Mouse (Mus musculus) layer of hippocampus, postnatal 14 days (tissue): ENCODE measurements around the gene B4galt7. TPM values are rescaled to one million over a fixed set of nuclear protein-coding genes. Genes with fewer than 3 reads are reported as not detected.
"Not testable (repeated sequence)": the region's sequence is repeated elsewhere in the genome, so short reads cannot be mapped to it uniquely, and the experiment has no call there.

ENCODE experiments used
- DNase-seq, 2 experiments: peaks; one replicate each; pipeline ENCODE4 v3.0.0; 2021 to 2022; ENCODE audit warnings: low spot score in 2 of 2, mixed read lengths in 1 of 2
- long read RNA-seq, 2 experiments: library from polyadenylated mRNA; stranded (forward); transcript quantifications; one replicate each; pipeline ENCODE4 v2.0.0; 2021
- total RNA-seq, 2 experiments: library from RNA; stranded (reverse); gene quantifications; 2 replicates each; pipeline ENCODE4 v1.2.3; 2021

B4galt7 gene
- 10 to 100 TPM; 22.5 to 22.8 TPM for total RNA-seq
- long read RNA-seq, experiment 1, transcript B4galt7-201 (6 exons, 2,130 nt): major isoform, 21 of 33 reads
- long read RNA-seq, experiment 1, partial matches to known transcripts: 4 of 33 reads
- long read RNA-seq, experiment 1, other reads (novel, unspliced or antisense): 7 of 33 reads
- long read RNA-seq, experiment 2, transcript B4galt7-201 (6 exons, 2,130 nt): major isoform, 32 of 48 reads
- long read RNA-seq, experiment 2, partial matches to known transcripts: 4 of 48 reads
- long read RNA-seq, experiment 2, other reads (novel, unspliced or antisense): 10 of 48 reads

DNA sequence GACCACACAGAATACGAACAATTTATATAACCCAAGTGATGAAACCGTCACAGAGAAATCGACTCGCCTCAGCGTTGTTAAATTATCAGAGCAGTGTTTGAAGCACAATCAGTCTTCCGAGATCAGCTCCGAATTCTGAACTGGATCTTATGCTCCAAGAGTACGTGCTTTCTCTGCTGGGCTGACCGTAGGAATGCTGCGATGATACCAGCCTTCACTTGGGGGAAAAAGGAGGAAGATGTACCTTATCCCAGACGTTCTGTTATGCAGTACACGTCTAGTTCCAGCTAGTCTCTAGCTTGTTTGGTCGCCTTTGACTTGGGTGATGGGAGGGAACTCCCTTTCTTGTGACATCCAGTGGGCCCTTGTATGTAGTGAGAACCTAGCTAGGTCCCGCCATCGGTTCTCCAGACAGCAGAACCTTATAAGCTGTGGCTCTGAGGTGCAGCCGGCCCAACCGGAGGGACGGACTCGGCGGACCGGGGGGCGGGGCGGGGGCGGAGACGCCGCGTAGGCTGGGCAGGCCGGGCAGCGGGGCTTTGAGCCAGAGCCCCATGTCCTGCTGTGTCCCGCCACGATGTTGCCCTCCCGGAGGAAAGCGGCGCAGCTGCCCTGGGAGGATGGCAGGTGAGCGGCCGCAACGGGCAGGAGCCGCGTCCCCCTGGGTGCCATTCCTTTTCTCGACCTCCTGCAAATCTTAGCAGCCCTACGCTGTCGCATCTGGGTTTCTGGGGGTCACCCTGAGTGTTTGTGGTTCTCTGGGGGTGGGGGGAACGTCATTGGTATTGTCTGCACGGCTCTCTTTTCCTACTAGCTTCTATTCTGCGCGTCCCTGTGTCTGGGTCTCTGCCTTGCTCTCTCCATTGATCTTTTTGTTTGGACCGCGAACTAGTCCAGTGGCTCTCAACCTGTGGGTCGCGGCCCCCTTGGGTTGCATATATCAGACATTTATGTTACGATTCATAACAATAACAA lies at the start of gene B4galt7:
Gene B4galt7 (plus strand): TSS at position 331 of the 975 bp plus-strand sequence.
- peak; percentile 80 to 81 for DNase-seq

DNA sequence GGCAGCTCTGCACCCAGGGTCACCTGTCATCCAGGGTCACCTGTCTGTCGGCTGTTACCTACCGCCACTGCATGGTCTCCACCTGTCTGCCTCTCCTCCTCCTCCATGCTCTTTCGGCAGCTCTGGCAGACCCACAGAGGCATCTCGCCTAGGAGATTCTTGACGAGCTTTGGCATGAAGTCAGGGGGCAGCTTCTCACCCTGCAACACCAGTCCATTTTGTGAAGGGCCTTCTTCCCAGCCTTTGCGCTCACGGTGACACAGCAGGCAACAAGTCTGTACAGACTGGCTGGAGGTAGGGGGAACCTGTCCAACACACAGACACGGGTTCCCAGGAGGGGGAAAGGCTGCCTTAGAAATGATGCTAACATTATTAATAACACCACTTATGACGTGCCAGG lies 43.8 kb upstream of the B4galt7 start:
- DNase-seq: no peak

DNA sequence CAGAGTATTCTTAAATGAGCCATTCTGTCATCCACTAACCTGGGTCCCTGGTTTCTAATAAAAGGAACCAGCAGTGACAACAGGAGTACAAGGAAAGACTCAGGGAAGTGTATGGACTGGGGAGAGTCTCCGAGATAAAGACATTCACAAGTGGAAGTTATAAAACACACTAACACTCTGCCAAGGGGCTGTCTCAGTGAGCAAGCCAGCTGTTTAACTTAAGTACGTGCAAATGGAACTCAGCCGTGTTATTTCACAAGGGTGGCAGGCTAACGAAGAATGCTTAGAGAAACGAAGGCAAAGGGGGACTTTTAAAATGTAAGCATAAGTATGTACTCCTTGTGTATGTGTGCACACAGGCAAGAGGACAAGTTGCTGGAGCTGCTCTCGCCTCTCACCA lies 42.2 kb upstream of the B4galt7 start:
- no peak for DNase-seq

DNA sequence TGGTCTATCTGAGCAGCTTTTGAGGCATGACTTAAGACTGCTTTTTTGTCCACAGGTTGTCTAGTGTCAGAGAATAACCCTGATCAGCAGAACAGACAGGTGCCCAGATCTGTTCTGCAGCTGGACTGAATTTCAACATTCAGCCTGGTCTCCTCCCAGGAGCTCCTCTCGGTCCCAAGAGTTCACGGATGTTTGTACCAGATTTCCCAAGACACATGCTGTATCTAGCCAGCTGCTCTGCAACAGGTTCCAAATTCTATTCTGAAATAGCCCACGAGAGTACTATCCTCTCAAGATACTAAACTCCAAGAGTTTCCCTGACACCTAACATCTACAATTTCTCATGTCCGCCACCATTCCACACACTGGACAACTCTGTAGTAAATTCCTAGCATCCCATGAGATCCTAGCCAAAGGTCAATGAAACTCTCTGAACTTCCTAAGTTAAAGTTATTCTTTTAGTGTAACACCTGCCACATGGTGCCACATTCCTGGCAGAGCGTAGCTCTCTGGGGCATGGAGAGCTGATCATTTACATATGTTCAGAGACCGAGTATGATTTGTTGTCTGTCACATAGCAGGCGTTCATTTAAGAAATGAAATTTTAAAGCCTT lies 36.3 kb upstream of the B4galt7 start:
- DNase-seq: no peak

DNA sequence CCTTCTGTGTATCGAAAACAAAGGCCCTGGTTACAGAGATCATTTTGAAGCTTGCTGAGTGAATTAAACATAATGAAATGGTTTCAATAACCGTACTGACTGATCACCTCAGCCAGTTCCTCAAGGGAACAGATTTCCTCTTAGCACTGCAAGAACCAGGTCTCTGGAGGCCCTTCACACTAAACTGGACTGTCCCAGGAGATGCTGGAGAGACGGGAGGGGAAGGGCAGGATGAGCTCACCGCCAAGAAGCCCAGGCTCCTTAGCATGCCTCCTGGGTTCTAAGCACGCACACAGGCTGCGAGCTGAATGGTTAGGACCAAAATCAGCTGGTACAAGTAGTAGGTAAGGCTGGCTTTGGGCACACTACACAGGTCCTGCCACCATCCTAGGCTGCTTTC lies 32.7 kb upstream of the B4galt7 start:
- no peak for DNase-seq

DNA sequence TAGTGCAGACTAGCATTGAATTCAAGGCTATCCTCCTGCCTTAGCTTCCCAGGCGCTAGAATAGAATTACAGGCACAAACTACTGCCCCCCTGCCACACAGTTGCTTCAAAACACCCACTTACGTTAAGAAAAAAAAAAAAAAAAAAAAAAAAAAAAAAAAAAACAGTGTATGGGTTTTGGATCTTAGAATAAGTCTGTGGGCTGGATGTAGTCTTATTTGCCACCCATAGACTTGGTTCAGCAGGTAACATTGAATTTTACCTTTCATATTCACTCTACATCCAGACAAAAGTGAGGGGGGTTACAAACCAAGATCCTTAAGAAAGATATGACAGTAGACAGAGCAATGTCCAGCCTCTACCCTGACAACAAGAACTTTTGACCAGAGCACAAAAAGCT lies 31.7 kb upstream of the B4galt7 start:
- no peak for DNase-seq

DNA sequence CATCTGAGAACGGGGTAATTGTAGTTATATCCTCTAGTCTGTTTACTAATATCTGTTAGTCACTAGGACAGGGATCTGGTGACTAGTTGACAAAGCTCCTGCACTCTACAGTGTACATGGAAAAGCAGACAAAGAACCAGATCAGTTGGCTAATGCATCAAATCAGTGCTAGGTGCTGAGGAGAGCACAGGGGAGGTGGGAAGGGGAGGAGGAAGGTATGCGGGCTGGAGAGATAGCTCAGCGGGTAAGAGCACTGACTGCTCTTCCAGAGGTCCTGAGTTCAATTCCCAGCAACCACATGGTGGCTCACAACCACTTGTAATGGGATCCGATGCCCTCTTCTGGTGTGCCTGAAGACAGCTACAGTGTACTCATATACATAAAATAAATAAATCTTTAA lies 31.2 kb upstream of the B4galt7 start:
- not testable (repeated sequence) for DNase-seq

DNA sequence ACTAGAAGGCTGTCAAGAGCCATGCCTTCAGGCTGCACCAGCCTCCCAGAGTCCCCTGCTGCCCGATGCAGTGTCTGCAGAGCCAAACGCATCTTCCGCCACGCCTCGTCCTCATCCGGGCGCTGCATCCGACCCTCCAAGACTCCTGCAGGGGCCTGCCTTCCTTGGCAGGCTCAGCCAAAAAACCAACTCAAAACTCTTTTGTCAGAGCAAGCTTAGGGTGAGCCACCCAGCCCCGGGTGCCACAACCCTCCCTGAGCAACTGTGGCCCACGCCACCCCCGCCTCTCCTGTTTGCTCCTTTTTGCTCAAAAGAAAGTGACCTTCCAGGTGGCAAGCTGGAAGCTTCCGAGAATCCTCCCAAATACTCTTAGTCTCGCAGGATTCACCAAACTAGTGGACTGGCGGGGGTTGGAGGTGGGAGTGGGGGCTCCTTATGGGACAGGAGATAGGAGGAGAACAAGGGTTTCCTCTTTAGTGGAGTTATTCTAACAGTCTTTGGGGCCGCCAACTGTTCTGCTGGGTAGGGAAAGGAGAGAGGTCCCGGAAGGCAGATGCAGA lies 29.9 kb upstream of the B4galt7 start:
- peak in 1 of 2 experiments; percentile 9 for DNase-seq

DNA sequence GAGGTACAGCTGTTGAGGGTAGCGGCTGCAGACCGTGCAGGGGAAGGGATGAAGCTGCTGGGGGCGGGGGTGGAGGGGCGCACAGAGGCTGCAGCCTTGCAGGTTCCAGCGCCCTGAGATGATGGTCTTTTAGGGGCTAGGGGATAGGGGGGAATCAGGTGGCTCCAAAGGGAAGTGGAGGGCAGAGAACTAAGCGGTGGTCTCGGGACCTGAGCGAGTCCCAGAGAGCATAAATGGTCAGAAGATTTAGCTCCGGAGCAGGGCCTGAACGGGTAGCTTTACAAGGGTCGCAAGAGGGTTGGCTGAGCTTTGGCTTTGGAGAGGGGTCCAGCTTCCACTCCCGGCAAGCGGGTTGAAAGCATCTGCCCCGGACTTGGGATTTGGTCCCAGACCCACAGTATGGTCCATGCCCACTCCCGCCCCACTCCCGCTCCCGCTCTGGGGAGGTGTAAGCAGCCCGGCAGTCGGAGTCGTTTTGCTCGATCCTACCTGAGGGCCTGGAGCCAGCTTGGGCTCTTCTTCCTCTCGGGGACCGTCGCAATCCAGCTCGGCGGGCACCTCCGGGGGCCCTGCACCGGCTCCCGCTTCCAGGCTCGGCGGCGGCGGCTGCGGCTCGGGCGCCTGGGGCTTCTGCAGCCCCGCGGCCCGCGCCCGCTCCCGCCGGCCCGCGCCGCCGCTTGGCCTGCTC lies 29.3 kb upstream of the B4galt7 start:
- peak in 1 of 2 experiments; percentile 37 for DNase-seq

DNA sequence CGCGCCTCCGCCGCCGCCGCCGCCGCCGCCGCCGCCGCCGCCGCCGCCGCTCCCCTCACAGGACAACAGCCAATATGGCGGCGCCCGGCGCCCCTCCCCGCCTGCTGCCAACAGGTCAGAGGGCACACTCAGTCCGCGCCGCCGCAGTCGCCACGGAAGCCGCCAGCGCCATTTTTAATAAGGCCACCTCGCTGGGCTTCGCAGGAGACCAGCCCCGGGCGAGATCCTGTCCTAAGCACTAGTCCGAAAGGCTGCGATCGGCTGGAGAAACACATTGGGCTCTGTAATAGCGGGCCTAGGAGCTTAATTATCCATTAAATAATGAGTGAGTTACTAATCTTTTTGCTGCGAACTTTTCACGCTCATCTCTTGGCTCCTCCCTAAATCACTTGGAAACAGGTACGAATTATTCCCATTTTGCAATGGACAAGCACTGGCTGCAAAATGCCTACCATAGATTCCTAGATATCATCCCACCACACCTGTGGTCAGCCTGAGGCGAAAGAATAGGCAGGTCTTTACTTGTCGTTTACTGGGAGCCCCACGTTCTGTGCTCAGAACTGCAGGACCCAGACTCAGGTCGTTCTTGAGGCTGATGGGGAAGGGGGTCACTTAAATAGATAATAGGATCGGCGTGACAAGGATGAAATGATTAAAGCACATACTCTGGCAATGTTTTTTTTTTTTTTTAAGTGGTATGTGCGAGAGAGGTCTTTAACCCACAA lies 28.5 kb upstream of the B4galt7 start, which contains the start of gene Fam193b:
Gene Fam193b (minus strand): TSS at position 94 of the 725 bp plus-strand sequence.
- peak; percentile 91 to 95 for DNase-seq

DNA sequence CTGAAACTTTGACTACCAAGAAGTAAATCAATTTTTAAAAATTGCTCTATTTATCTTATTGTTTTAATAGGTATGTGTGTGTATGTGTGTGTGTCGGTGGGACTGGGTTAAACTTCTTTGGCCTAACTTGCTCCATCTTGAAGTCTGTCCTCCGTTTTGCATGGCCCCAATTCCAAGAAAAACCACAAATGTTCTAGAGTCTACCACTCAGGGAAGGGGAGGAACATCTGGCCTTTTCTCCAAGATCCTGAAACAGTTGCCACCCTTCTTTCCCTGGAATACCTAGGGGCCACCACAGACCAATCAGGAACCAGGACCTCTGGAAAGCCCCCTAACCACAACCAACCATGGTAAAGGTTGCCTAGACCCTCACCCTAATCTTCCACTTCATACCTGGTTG lies 27.7 kb upstream of the B4galt7 start:
- DNase-seq: no peak

DNA sequence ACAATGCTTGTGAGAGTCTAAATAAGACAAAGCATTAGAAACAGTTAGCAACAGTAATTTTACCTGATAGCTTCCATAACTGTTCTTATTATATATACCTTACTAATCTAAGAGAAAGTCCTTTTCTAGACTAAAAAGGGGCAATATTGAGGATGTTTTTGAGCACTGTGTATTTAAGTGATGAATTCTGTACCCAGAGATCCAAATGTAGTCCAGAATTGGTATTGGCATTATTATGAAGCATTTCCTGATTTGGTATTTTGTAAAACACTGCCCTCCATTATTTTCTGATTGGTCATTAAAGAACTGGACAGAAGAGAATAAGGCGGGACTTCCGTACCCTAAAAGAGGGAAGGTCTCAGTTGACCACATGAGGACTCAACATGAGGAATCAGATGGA lies 26.3 kb upstream of the B4galt7 start, which contains the start of gene Tmed9:
Gene Tmed9 (plus strand): TSS at position 301 of the 400 bp plus-strand sequence.
- no peak for DNase-seq

DNA sequence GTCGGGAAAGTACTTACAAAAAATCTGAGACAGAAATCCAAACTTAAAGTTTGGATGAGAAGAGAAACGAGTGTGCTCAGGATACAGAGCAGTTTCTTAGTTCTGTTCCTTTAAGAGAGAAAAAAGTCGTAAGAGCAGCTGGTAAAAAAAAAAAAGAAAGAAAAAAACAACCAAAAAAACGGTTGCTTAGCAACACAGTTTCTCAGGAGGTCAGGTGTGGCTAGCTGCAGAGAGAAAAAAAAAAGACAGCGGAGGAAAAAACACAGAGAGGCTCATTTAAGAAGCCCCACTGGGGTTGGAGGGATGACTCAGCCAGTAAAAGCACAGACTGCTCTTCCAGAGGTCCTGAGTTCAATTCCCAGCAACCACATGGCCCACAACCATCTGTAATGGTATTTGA lies 25.4 kb upstream of the B4galt7 start:
- DNase-seq: no peak

DNA sequence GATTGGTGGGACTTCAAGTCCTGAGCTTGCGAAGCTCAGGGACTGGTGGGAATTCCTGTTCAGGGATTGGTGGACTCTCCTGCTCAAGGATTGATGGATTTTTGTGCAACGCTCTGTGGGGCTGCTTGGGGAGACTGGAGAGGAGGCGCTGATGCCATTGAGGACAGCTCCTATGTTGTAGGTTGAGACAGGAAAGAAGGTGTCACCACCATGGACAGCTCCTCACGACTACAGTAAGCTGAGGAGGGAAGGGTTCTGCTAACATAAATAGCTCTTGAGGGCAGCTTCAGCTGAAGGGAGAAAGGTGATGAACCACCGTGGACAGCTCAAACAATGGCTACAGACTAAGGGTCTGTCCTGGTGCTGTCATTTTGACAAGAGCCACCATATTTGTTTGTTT lies 23.8 kb upstream of the B4galt7 start:
- DNase-seq: no peak

DNA sequence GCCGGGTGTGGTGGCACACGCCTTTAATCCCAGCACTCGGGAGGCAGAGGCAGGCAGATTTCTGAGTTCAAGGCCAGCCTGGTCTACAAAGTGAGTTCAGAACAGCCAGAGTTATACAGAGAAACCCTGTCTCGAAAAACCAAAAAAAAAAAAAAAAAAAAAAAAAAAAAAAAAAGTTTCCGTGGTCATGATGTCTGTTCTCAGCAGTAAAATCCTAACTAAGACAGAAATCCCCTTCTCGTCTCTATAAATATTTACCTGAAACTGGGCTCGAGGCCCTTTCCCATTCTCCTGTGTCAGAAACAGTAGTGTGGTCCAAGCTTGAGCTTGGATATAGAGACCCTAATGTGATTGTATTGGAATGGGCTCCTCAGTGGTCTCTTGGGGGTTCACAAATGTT lies 22.8 kb upstream of the B4galt7 start:
- not testable (repeated sequence) for DNase-seq

DNA sequence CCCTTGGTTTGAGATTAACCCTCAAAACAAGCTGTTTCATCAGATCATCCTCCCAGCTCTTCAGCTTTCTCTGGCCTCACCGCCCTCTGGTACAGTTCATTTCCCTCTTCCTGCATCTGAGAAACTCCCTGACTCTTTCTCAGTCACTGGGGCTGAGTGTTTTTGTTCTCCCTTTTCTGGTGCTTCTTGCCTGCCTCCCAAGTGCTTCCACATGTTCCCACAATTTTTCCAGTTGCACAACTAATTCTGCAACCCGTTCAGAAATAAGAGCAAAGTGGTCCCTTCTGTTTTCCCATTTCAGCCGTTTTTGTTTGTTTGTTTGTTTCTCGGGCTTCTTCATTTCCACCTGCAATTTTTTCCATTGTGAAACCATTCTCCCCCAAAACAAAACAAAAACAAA lies 21.6 kb upstream of the B4galt7 start:
- no peak for DNase-seq

DNA sequence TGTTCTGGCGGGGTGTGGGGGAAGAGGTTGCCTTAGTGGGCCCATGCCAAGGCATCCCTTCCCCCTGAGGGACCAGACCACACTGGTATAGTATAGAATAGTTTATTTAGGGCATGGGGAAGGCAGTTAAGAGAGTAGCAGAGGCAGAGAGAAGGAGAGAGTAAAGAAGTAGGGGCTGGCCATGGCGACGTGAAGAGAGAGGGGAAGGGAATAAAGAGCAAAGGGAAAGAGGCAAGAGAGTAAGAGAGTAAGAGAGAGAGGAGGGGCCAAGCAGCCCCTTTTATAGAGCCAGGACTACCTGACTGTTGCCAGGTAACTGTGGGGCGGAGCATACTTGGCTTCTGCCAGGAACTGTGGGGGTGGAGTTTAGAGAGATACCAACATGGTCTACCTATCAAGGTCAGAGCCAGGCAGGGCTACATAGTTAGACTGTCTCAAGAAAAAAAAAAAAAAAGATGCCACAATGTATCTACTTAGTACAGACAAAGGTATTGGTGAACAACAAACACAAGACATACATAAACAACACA lies 7.7 kb upstream of the B4galt7 start:
- DNase-seq: no peak

DNA sequence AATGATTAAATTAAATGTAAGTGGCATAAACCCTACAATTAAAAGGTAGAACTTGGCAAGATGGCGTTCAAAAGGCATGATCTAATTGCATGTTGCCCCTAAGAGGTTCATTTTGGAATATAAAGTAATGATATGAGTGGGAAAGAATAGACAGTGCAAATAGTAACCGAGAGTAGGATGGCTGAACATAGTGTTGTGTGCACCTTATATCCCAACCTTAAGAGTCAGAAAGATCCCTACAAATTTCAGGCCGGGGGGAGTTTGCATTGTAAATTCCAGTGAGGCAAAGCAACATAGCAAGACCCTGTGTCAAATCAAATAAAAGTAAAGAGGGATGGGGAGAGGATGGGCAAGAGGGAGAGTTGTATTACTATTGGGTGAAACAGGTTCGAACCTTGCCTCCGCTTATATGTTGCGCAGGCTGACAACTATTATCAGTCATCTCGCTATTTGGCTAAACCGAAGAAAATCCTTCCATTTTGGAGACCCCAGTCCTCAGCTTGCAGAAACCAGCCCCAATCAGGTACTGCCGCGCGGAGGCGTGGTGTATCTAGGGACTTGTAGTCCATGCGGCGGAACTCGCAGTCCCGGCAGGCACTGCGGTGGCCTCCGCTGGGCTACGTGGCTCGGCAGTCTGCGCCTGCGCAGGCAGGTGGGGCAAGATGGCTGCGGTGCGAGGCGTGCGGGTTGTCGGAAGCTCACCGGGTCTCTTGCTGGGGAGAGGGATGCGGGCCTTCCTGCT lies 7.0 kb upstream of the B4galt7 start:
- DNase-seq: peak; percentile 95 to 97

DNA sequence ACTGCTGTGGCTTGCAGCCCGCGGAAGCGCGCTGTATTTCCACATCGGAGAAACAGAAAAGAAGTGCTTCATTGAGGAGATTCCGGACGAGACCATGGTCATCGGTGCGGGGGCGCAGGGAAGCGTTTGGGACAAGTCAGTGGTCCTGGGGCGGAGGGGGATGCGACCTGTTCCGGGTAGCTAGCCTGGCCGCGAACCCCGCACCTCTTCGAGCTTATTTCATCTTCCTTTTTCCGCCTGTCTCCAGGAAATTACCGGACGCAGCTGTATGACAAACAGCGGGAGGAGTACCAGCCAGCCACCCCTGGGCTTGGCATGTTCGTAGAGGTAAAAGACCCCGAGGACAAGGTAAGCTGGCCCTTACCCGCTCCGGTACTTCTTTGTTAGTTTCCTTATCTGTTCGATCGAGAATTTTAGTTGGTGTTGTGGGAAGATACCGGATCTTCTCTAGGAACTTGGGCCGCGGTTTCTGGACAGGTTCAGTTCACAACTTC lies 6.4 kb upstream of the B4galt7 start:
- DNase-seq: no peak
